Comparison of ENCODE assay signal across 7 mouse cellular contexts in genomic region chr17:90455409-90455775, GRCm38 (mm10).
DNase-seq lines count a peak whose midpoint lies in the region; ATAC-seq and TF ChIP-seq lines count a peak whose summit lies in the region.

No protein-coding gene starts in this region.

- peak; percentile 71 for DNase-seq in neural tube, embryonic 11.5 days (ENCODE audit: low spot score)
- DNase-seq in neural tube, embryonic 10.5 days (ENCODE audit: extremely low spot score, low spot score) = no peak
- peak; percentile 31 for DNase-seq in forelimb bud, embryonic 11.5 days (ENCODE audit: low read depth, low spot score)
- DNase-seq in left cerebral cortex, postnatal 25 days (ENCODE audit: low spot score in 2 of 2) = peak; percentile 51 to 54
- DNase-seq in spleen, adult 12 weeks (ENCODE audit: low spot score) = no peak

- H3ac ChIP-seq in myocyte (ENCODE audit: control insufficient read depth, insufficient read length) = no peak overlapping the region

- peak overlapping the region; percentile 49 for H3K9ac ChIP-seq in neural tube, embryonic 11.5 days (ENCODE audit: low read length)

- no peak overlapping the region for H3K27ac ChIP-seq in neural tube, embryonic 11.5 days (ENCODE audit: low read depth, low read length)

- 0 out of 2 replicates have a peak, but pooled peaks cover 3% of the 10 kb centered on the region for H3K27me3 ChIP-seq in neural tube, embryonic 11.5 days (ENCODE audit: control insufficient read depth, insufficient read depth, low read length)
- peaks cover 15% of the 10 kb centered on the region for H3K27me3 ChIP-seq in myocyte (ENCODE audit: control insufficient read depth, insufficient read depth, insufficient read length)

- ATAC-seq in neural tube, embryonic 11.5 days (ENCODE audit: insufficient read depth, low FRiP score, low TSS enrichment) = peak; percentile 73
- ATAC-seq in common myeloid progenitor, adult 5-6 weeks (replicated peaks; ENCODE audit: low read depth, poor library complexity, severe bottlenecking) = peak; percentile 71

- no peaks in the 10 kb centered on the region for H3K79me2 ChIP-seq in myocyte (ENCODE audit: control insufficient read depth, insufficient read depth)

- no peaks in the 10 kb centered on the region for H3K36me3 ChIP-seq in neural tube, embryonic 11.5 days (ENCODE audit: control insufficient read depth, insufficient read depth, low read length)
- H3K36me3 ChIP-seq in myocyte (ENCODE audit: control insufficient read depth, insufficient read depth) = no peaks in the 10 kb centered on the region

- no peak for TF ChIP-seq POLR2A in myocyte (IDR thresholded peaks at IDR 0.05; ENCODE audit: insufficient read length, low read depth)

- WGBS in neural tube, embryonic 11.5 days = under 1% methylated on average over 23 of the region's 23 CpGs

- peak overlapping the region; percentile 95 for H3K4me2 ChIP-seq in neural tube, embryonic 11.5 days (ENCODE audit: low read depth)
- H3K4me2 ChIP-seq in myocyte (ENCODE audit: low read depth) = peak overlapping the region; percentile 50

- no peaks in the 10 kb centered on the region for H3K4me1 ChIP-seq in neural tube, embryonic 11.5 days (ENCODE audit: control insufficient read depth, insufficient read depth, low read length)

- peak overlapping the region; percentile 46 for H3K4me3 ChIP-seq in neural tube, embryonic 11.5 days (ENCODE audit: low read depth, low read length)
- H3K4me3 ChIP-seq in myocyte = no peak overlapping the region

- intact Hi-C loops in left cerebral cortex, postnatal 25 days (cut with DNase I) = loop anchor here (10.0 kb wide), 1 partner anchor 371 kb away; no protein-coding TSS in a partner anchor

- H3K9me3 ChIP-seq in neural tube, embryonic 11.5 days (ENCODE audit: control insufficient read depth, low read length) = no peaks in the 10 kb centered on the region

TF ChIP-seq in myocyte, 11 proteins besides CTCF, POLR2A, EP300 and RAD21:
- TF ChIP-seq SRF (IDR thresholded peaks at IDR 0.05; ENCODE audit: control insufficient read depth, insufficient read length, low read depth) (no peak), POLR2AphosphoS2 (IDR thresholded peaks at IDR 0.05; ENCODE audit: insufficient read length, low read depth) (no peak), MYOG (IDR thresholded peaks at IDR 0.05; ENCODE audit: control insufficient read depth in 1 of 3, insufficient read depth in 1 of 3, insufficient read length in 2 of 3, low read depth in 2 of 3) (no peak)

Comparison
In these comparisons a context has a peak if more than half of its experiments do, and no peak if none do; other contexts are left out.
1. DNase-seq: peak in neural tube, embryonic 11.5 days (single experiment), forelimb bud, embryonic 11.5 days (single experiment) and left cerebral cortex, postnatal 25 days (2 of 2); none in neural tube, embryonic 10.5 days (single experiment) and spleen, adult 12 weeks (single experiment).